Mouse (Mus musculus) liver, embryonic 15.5 days (tissue): Measurements from ENCODE around the gene Dennd5a. TPM values are rescaled to one million over a fixed set of nuclear protein-coding genes. Genes with fewer than 3 reads are reported as not detected.

Source experiments
- ATAC-seq: fragments of 200-750 bp; cut with Nextera tagmentation; 2 replicates; pipeline ENCODE4 v1.8.0; 2017; ENCODE audit warnings: moderate number of reproducible peaks, mild to moderate bottlenecking, moderate library complexity; ENCODE audit not compliant: insufficient read depth
- H3K27ac ChIP-seq: fragments of 300-500 bp; sonication (generic); replicated peaks from 2 replicates; pipeline ENCODE4 v1.5.1; 2015; ENCODE audit warnings: mild to moderate bottlenecking, inconsistent platforms
- H3K27me3 ChIP-seq: fragments of 300-500 bp; sonication (generic); 2 replicates; pipeline ENCODE4 v1.6.1; 2015; ENCODE audit warnings: mild to moderate bottlenecking, inconsistent platforms
- H3K36me3 ChIP-seq: fragments of 300-500 bp; sonication (generic); replicated peaks from 2 replicates; pipeline ENCODE4 v1.6.1; 2015; ENCODE audit warnings: moderate library complexity, mild to moderate bottlenecking, inconsistent platforms
- H3K4me1 ChIP-seq: fragments of 300-500 bp; sonication (generic); replicated peaks from 2 replicates; pipeline ENCODE4 v1.6.1; 2015; ENCODE audit warnings: inconsistent platforms
- H3K4me2 ChIP-seq: fragments of 300-500 bp; sonication (generic); 2 replicates; pipeline ENCODE4 v1.6.1; 2015; ENCODE audit warnings: moderate library complexity, mild to moderate bottlenecking, inconsistent platforms
- H3K4me3 ChIP-seq: fragments of 300-500 bp; sonication (generic); replicated peaks from 2 replicates; pipeline ENCODE4 v1.5.1; 2015; ENCODE audit warnings: mild to moderate bottlenecking, inconsistent platforms
- H3K9ac ChIP-seq: fragments of 300-500 bp; sonication (generic); 2 replicates; pipeline ENCODE4 v1.6.1; 2015; ENCODE audit warnings: moderate library complexity, mild to moderate bottlenecking, inconsistent platforms
- H3K9me3 ChIP-seq: fragments of 300-500 bp; sonication (generic); replicated peaks from 2 replicates; pipeline ENCODE4 v1.6.1; 2016; ENCODE audit warnings: inconsistent platforms
- WGBS: fragments of 180-500 bp; shearing (Covaris S2); methylation state at CpG from one replicate; pipeline ENCODE4 v1.1.7; 2015; ENCODE audit warnings: mixed read lengths; ENCODE audit not compliant: insufficient replicate concordance; 5-methylcytosine and 5-hydroxymethylcytosine counted together
- polyA plus RNA-seq: library from polyadenylated mRNA; unstranded; fragments of >200 nt; fragmentation: Nextera tagmentation; extraction: Ambion mirVana; gene quantifications from 2 replicates; pipeline ENCODE4 v1.2.1, GENCODE M21; 2015

Dennd5a gene
- polyA plus RNA-seq, 1 experiment from 2014 or later, result 7.1 TPM

DNA sequence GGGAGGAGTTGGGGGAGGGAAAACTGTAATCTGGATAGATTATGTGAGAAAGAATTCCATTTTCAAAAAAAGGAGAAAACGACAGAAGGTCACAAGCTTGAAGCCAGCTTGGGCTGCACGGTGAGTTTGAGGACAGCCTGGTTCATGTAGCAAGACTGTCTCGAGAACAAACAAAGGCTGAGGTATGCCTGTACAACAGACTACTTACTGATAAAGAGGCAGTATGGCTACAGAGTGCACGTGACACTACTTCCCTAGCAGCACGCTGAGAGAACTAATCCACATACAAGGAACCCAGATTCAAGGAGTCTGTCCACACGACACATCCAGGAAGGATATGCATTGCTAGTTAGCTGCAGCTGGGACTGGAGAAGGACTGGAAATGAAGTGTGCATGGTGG is 100.9 kb downstream of the Dennd5a start:
- no peak for ATAC-seq
- peaks cover 5% of the 10 kb centered on the region; the same call in 1 of the 2 replicates for H3K4me1 ChIP-seq
- no peaks in the 10 kb centered on the region for H3K9me3 ChIP-seq
- WGBS, result 28% methylated on average over 6 of the region's 6 CpGs
- peaks cover 37% of the 10 kb centered on the region for H3K27me3 ChIP-seq
- no peak overlapping the region for H3K4me3 ChIP-seq
- H3K27ac ChIP-seq, result no peak overlapping the region
- no peaks in the 10 kb centered on the region for H3K36me3 ChIP-seq
- H3K4me2 ChIP-seq, result no peak overlapping the region
- no peak overlapping the region for H3K9ac ChIP-seq

DNA sequence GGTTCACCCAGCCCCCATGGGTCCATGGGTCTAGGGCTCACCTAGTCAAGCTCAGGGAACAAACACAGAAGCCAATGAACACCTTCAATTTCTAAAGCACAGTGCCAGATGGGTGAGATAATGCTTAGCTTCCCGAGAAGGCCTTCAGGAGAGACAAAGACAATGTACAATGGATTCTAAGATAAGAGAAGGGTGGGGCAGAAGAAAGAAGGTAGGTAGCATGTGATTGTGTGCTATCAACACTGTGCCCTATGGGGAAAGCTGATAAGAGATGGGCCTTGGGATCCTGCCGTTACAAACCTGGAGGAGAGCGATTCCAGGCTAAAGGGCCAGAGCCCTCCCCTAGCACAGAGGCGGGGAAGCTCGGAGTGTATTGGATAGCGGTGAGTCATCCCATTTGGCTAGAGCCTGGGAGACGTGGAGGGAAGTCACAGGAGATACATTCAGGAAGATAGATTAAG is 107.5 kb downstream of the Dennd5a start:
- Histone ChIP-seq H3K36me3 (no peaks in the 10 kb centered on the region), H3K9ac (no peak overlapping the region), H3K27me3 (peaks cover 10% of the 10 kb centered on the region; the same call in 1 of the 2 replicates), H3K9me3 (no peaks in the 10 kb centered on the region), H3K27ac (no peak overlapping the region), H3K4me2 (peak overlapping the region; percentile 7; the same call in 1 of the 2 replicates), H3K4me1 (peaks cover 30% of the 10 kb centered on the region), H3K4me3 (no peak overlapping the region)
- WGBS, result 12% methylated on average over 7 of the region's 7 CpGs
- peak; percentile 84 for ATAC-seq

DNA sequence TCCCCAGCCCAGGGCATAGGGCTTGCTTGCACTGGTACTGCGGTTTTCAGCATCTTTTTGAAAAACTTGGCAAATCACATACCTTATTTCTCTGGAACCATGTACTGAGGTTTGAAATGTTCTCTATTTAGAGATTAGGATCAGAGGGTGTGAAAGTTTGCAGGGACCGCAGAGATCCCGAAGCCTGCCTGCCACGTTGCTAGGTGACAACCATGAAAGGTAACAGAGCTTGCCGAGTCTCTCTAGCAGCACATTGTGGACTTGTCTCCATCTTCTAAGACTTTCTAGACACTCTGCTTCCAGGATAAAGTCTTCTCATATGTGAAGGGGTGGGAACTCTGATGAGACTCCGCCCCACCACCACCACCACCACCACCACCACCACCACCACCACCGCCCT is 108.3 kb downstream of the Dennd5a start:
- ATAC-seq, result no peak
- no peak overlapping the region for H3K4me3 ChIP-seq
- WGBS, result 48% methylated on average over 7 of the region's 7 CpGs
- H3K9ac ChIP-seq, result no peak overlapping the region
- H3K27ac ChIP-seq, result no peak overlapping the region
- no peaks in the 10 kb centered on the region for H3K9me3 ChIP-seq
- peaks cover 10% of the 10 kb centered on the region; the same call in 1 of the 2 replicates for H3K27me3 ChIP-seq
- H3K4me2 ChIP-seq, result no peak overlapping the region
- H3K36me3 ChIP-seq, result no peaks in the 10 kb centered on the region
- peaks cover 30% of the 10 kb centered on the region for H3K4me1 ChIP-seq

DNA sequence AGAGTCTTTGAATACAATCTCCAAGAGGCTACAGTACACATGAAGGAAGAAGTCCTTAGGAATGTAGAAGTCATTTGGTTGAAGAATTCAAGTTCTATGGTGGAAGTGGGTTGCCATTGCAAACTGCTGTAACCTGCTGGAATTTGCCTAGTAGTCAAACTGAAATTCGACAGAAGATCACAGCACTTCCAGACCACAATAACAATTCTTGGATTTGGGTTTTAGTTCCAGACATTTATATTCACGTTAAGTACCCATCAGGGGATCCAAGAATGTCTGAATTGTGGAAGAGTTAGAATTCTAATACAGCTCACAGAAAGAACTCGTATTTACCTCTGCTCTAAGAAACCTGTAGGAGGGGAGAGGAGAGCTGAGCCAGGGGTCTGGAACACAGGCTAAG is 109.7 kb downstream of the Dennd5a start:
- Histone ChIP-seq H3K4me2 (no peak overlapping the region), H3K27me3 (peaks cover 10% of the 10 kb centered on the region; the same call in 1 of the 2 replicates), H3K36me3 (no peaks in the 10 kb centered on the region), H3K4me3 (no peak overlapping the region), H3K9ac (no peak overlapping the region), H3K27ac (no peak overlapping the region), H3K9me3 (no peaks in the 10 kb centered on the region), H3K4me1 (peaks cover 30% of the 10 kb centered on the region)
- WGBS, result 49% methylated on average over 3 of the region's 3 CpGs
- ATAC-seq, result no peak

DNA sequence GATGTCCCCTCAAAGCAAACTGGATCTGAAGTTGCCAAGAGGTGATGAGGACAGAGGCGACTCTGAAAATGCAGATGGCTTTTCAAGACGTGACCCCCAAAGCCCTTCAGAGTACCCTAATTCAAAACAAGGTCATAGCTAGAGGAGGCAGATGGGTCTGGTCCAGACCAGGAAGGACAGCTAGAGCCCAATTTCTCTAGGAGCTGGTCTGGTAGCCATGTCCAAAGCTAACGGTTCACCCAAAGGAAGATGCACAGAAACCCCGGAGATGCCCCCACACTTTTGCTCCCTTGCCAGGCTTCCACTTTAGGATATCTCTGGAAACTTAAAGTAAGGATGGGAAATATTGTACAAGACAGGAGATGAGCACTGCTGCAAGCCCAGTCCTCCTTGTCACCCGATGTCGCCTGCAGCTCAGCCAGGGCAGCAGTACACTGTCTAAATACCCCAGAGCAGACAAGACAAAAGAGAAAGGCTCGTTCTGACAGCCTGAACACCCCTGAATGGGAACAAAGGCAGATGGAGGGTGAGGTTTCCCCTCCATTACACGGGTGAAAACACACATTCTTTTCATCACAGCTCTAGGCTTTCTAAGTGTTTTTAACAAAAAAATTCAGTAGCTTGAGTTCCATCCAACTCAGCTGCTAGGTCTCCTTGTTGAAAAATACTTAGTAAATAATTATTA is 110.4 kb downstream of the Dennd5a start:
- Histone ChIP-seq H3K36me3 (no peaks in the 10 kb centered on the region), H3K4me3 (no peak overlapping the region), H3K4me2 (no peak overlapping the region), H3K4me1 (peaks cover 30% of the 10 kb centered on the region), H3K9me3 (no peaks in the 10 kb centered on the region), H3K27ac (no peak overlapping the region), H3K27me3 (peaks cover 10% of the 10 kb centered on the region; the same call in 1 of the 2 replicates), H3K9ac (no peak overlapping the region)
- ATAC-seq, result no peak
- WGBS, result 55% methylated on average over 8 of the region's 8 CpGs

DNA sequence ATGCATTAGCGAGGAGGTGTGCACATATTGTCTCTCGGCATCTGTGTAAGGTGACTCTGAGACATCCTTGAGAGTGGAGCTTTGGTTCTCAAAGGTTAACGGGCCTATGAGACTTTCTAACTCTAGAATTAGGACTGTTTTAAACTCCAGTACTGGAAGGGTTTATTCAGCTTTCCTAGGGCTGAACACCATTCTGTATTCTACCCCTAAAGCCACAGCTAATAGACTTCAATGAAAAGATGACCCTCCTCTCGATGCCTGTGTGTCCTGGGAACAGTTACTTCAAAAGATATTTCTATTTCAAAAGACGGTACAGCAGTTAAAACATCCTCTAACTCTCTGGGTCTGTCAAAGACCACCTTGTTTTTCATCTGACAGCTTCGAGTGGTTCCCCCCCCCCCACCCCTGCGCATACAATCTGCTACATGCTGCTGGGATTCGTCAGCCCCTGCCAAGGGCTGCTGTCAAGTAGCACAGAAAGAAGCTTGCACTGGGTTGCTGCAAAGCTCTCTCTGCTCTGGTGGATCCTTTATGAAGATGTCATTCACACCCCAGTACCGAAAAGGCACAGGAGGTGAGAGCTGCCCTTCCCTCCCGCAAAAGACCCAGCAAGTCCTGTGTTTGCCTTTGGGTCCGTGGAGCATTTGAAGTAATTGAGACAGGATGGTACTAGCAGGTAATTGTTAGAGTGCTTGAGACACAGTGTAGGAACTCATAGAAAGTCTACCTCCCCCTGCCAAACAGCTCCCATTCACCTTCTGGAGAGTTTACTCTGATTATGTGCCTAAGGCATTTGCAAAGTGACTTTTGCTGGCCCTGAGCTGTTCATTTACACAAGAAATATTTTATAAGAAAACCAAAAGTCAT is 111.2 kb downstream of the Dennd5a start:
- peaks cover 7% of the 10 kb centered on the region; the same call in 1 of the 2 replicates for H3K27me3 ChIP-seq
- H3K36me3 ChIP-seq, result no peaks in the 10 kb centered on the region
- no peak for ATAC-seq
- peaks cover 23% of the 10 kb centered on the region for H3K4me1 ChIP-seq
- H3K9ac ChIP-seq, result no peak overlapping the region
- WGBS, result 53% methylated on average over 11 of the region's 11 CpGs
- H3K27ac ChIP-seq, result no peak overlapping the region
- H3K4me3 ChIP-seq, result no peak overlapping the region
- no peak overlapping the region for H3K4me2 ChIP-seq
- no peaks in the 10 kb centered on the region for H3K9me3 ChIP-seq

DNA sequence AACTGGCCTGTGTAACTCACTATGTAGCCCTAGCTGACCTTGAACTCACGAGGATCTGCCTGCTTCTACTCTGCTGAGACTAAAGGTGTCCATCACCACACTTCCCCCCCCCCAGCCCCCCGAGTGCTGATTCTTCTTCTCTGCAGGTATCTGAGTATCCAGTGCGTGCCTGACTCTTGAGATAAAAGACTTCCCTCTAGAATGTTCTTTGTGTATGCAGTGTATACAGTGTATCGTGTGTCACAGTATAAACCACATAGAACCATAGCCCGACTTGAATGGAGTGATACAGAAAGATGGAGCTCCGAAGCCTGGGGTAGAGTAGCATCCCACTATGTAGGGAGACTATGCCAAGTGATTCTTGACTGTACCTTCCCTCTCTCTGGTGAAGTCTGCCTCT is 116.2 kb downstream of the Dennd5a start:
- no peak overlapping the region for H3K4me2 ChIP-seq
- no peaks in the 10 kb centered on the region for H3K36me3 ChIP-seq
- H3K9me3 ChIP-seq, result no peaks in the 10 kb centered on the region
- ATAC-seq, result peak; percentile 37; the same call in 1 of the 2 replicates
- H3K27ac ChIP-seq, result no peak overlapping the region
- no peak overlapping the region for H3K9ac ChIP-seq
- 45% methylated on average over 6 of the region's 6 CpGs for WGBS
- no peaks in the 10 kb centered on the region for H3K27me3 ChIP-seq
- no peaks in the 10 kb centered on the region for H3K4me1 ChIP-seq
- no peak overlapping the region for H3K4me3 ChIP-seq

Other genes starting within 250 kb of the Dennd5a start
- gene BC051019, start 236.6 kb downstream of the Dennd5a start, polyA plus RNA-seq, result 0.07 TPM in 1 of 2 replicates, not detected in the other
- gene Ascl3, start 228.7 kb downstream of the Dennd5a start, polyA plus RNA-seq, result not detected in 2 replicates
- gene Tmem9b, start 207.6 kb downstream of the Dennd5a start, polyA plus RNA-seq, result 30.2 and 30.5 TPM in 2 replicates
- 0.23 and 0.28 TPM in 2 replicates for gene Nrip3, start 178.4 kb downstream of the Dennd5a start, polyA plus RNA-seq
- gene Scube2, start 94.8 kb downstream of the Dennd5a start, polyA plus RNA-seq, result 0.05 and 0.22 TPM in 2 replicates
- 25.0 and 27.9 TPM in 2 replicates for gene Tmem41b, start 26.5 kb upstream of the Dennd5a start, polyA plus RNA-seq
- 18.4 and 20.3 TPM in 2 replicates for gene Ipo7, start 57.8 kb upstream of the Dennd5a start, polyA plus RNA-seq
- gene Zfp143, start 100.7 kb upstream of the Dennd5a start, polyA plus RNA-seq, result 10.2 and 10.3 TPM in 2 replicates
- gene Wee1, start 161.6 kb upstream of the Dennd5a start, polyA plus RNA-seq, result 9.0 and 9.1 TPM in 2 replicates